Mouse (Mus musculus) CH12.LX (cell line): ENCODE results near the gene Tmem108. TPM values are rescaled to one million over a fixed set of nuclear protein-coding genes. Genes with fewer than 3 reads are reported as not detected.
A peak's percentile ranks its signal among the peaks of the same experiment; 100 is the strongest.

Source experiments
- DNase-seq: peaks from one replicate; pipeline ENCODE4 v3.0.0-alpha.2; 2013; ENCODE audit errors: extremely low read depth
- H3K27ac ChIP-seq: 2 replicates; pipeline ENCODE4 v1.5.1; 2012; ENCODE audit warnings: low read depth, mild to moderate bottlenecking, control low read depth, moderate library complexity; ENCODE audit not compliant: insufficient read depth
- H3K27me3 ChIP-seq: replicated peaks from 2 replicates; pipeline ENCODE3; 2012; ENCODE audit warnings: inconsistent platforms
- H3K36me3 ChIP-seq, 2 experiments: replicated peaks in 1 of 2; 2 replicates each; pipeline versions ENCODE3 to v1.6.1; 2012; ENCODE audit warnings: inconsistent platforms in 1 of 2, low read length in 1 of 2, mild to moderate bottlenecking in 1 of 2, mixed read lengths in 1 of 2, moderate library complexity in 1 of 2; ENCODE audit not compliant: control insufficient read depth in 1 of 2, insufficient read depth in 1 of 2
- H3K4me1 ChIP-seq, 2 experiments: 2 replicates each; pipeline ENCODE4 v1.6.1; 2012; ENCODE audit warnings: inconsistent platforms in 1 of 2, moderate library complexity in 1 of 2; ENCODE audit not compliant: insufficient read depth in 2 of 2, control insufficient read depth in 1 of 2
- H3K4me2 ChIP-seq: 2 replicates; pipeline ENCODE4 v1.6.1; 2012; ENCODE audit warnings: low read depth, mild to moderate bottlenecking, control low read depth; ENCODE audit not compliant: poor library complexity, insufficient read depth, severe bottlenecking
- H3K4me3 ChIP-seq, 3 experiments: fragments of 150-350 bp in 1 of 3; sonication (generic) in 1 of 3; replicated peaks in 1 of 3; 2 replicates each; pipeline versions ENCODE3 to v1.5.1; 2011 to 2012; ENCODE audit warnings: low read depth in 2 of 3, low read length in 2 of 3, mild to moderate bottlenecking in 2 of 3, moderate library complexity in 2 of 3, control low read depth in 1 of 3, improper control_type of control experiment in 1 of 3, inconsistent platforms in 1 of 3, mixed read lengths in 1 of 3; ENCODE audit not compliant: poor library complexity in 1 of 3
- H3K79me2 ChIP-seq: replicated peaks from 2 replicates; pipeline ENCODE4 v1.6.1; 2012; ENCODE audit warnings: mild to moderate bottlenecking, moderate library complexity; ENCODE audit not compliant: control insufficient read depth, poor library complexity, insufficient read depth, severe bottlenecking; ENCODE audit errors: extremely low read depth
- H3K9ac ChIP-seq: 2 replicates; pipeline ENCODE4 v1.6.1; 2012; ENCODE audit warnings: low read depth, mild to moderate bottlenecking, control low read depth, moderate library complexity; ENCODE audit not compliant: insufficient read depth
- H3K9me3 ChIP-seq: replicated peaks from 2 replicates; pipeline ENCODE3; 2012; ENCODE audit warnings: low read length, inconsistent platforms, mixed read lengths
- BHLHE40 ChIP-seq: IDR thresholded peaks from 2 replicates; pipeline ENCODE4 v1.6.1; 2011; ENCODE audit warnings: mild to moderate bottlenecking, low read depth, low read length, improper control_type of control experiment
- CHD2 ChIP-seq: IDR thresholded peaks from 2 replicates; pipeline ENCODE4 v1.6.1; 2011; ENCODE audit warnings: low read length, improper control_type of control experiment
- CTCF ChIP-seq, 2 experiments: IDR thresholded peaks in 1 of 2; conservative IDR thresholded peaks in 1 of 2; 2 replicates each; pipeline ENCODE4 v1.5.1; 2011 to 2012; ENCODE audit warnings: low read depth in 2 of 2, low read length in 2 of 2, improper control_type of control experiment in 1 of 2, inconsistent platforms in 1 of 2, mild to moderate bottlenecking in 1 of 2, moderate library complexity in 1 of 2
- E2F4 ChIP-seq: IDR thresholded peaks from 2 replicates; pipeline ENCODE4 v1.6.1; 2011; ENCODE audit warnings: low read depth, low read length, improper control_type of control experiment; ENCODE audit not compliant: insufficient replicate concordance
- EP300 ChIP-seq: IDR thresholded peaks from 2 replicates; pipeline ENCODE4 v1.6.1; 2011; ENCODE audit warnings: low read length, improper control_type of control experiment
- HCFC1 ChIP-seq: IDR thresholded peaks from 2 replicates; pipeline ENCODE4 v1.6.1; 2012; ENCODE audit warnings: low read depth, mild to moderate bottlenecking, inconsistent platforms, low read length, improper control_type of control experiment
- IRF4 ChIP-seq: IDR thresholded peaks from 2 replicates; pipeline ENCODE4 v1.6.1; 2014; ENCODE audit warnings: low read depth, mild to moderate bottlenecking, inconsistent platforms, low read length, improper control_type of control experiment
- JUN ChIP-seq: IDR thresholded peaks from 2 replicates; pipeline ENCODE4 v1.6.1; 2011; ENCODE audit warnings: low read depth, mild to moderate bottlenecking, low read length, improper control_type of control experiment, moderate library complexity; ENCODE audit not compliant: insufficient read depth
- KAT2A ChIP-seq: IDR thresholded peaks from 2 replicates; pipeline ENCODE4 v1.6.1; 2012; ENCODE audit warnings: low read length, improper control_type of control experiment, inconsistent platforms; ENCODE audit not compliant: insufficient replicate concordance
- MAFK ChIP-seq: IDR thresholded peaks from 2 replicates; pipeline ENCODE4 v1.6.1; 2011; ENCODE audit warnings: low read length, improper control_type of control experiment; ENCODE audit not compliant: insufficient replicate concordance
- MAX ChIP-seq: IDR thresholded peaks from 2 replicates; pipeline ENCODE4 v1.6.1; 2011; ENCODE audit warnings: low read length, improper control_type of control experiment
- MEF2A ChIP-seq: IDR thresholded peaks from 2 replicates; pipeline ENCODE4 v1.6.1; 2014; ENCODE audit warnings: low read depth, mild to moderate bottlenecking, inconsistent platforms, low read length, improper control_type of control experiment, borderline replicate concordance
- MXI1 ChIP-seq: IDR thresholded peaks from 2 replicates; pipeline ENCODE4 v1.6.1; 2011; ENCODE audit warnings: mild to moderate bottlenecking, low read depth, low read length, improper control_type of control experiment
- NELFE ChIP-seq: IDR thresholded peaks from 2 replicates; pipeline ENCODE4 v1.6.1; 2011; ENCODE audit warnings: low read depth, low read length, improper control_type of control experiment
- NRF1 ChIP-seq: IDR thresholded peaks from 2 replicates; pipeline ENCODE4 v1.6.1; 2014; ENCODE audit warnings: low read depth, mild to moderate bottlenecking, inconsistent platforms, low read length, improper control_type of control experiment, moderate library complexity
- PAX5 ChIP-seq: IDR thresholded peaks from 2 replicates; pipeline ENCODE4 v1.6.1; 2012; ENCODE audit warnings: low read length, inconsistent platforms, mixed read lengths
- POLR2A ChIP-seq: IDR thresholded peaks from 2 replicates; pipeline ENCODE4 v1.6.1; 2011; ENCODE audit warnings: low read depth, mild to moderate bottlenecking, improper control_type of control experiment, low read length
- POLR2AphosphoS2 ChIP-seq: IDR thresholded peaks from 2 replicates; pipeline ENCODE4 v1.6.1; 2011; ENCODE audit warnings: low read depth, low read length, improper control_type of control experiment
- RAD21 ChIP-seq: IDR thresholded peaks from 2 replicates; pipeline ENCODE4 v1.6.1; 2011; ENCODE audit warnings: low read depth, mild to moderate bottlenecking, low read length, improper control_type of control experiment, moderate library complexity
- RCOR1 ChIP-seq: conservative IDR thresholded peaks from 2 replicates; pipeline ENCODE4 v1.6.1; 2012; ENCODE audit warnings: low read depth, mild to moderate bottlenecking, inconsistent platforms, low read length, improper control_type of control experiment
- SIN3A ChIP-seq: IDR thresholded peaks from 2 replicates; pipeline ENCODE4 v1.6.1; 2012; ENCODE audit warnings: low read length, improper control_type of control experiment, inconsistent platforms
- TCF12 ChIP-seq: IDR thresholded peaks from 2 replicates; pipeline ENCODE4 v1.6.1; 2014; ENCODE audit warnings: low read depth, mild to moderate bottlenecking, inconsistent platforms, low read length, improper control_type of control experiment
- UBTF ChIP-seq: IDR thresholded peaks from 2 replicates; pipeline ENCODE4 v1.6.1; 2012; ENCODE audit warnings: low read depth, mild to moderate bottlenecking, inconsistent platforms, low read length, improper control_type of control experiment, moderate library complexity
- USF1 ChIP-seq: IDR thresholded peaks from 2 replicates; pipeline ENCODE4 v1.6.1; 2014; ENCODE audit warnings: low read depth, mild to moderate bottlenecking, inconsistent platforms, low read length, improper control_type of control experiment
- USF2 ChIP-seq: conservative IDR thresholded peaks from 2 replicates; pipeline ENCODE4 v1.6.1; 2011; ENCODE audit warnings: low read depth, low read length, improper control_type of control experiment
- ZC3H11A ChIP-seq: IDR thresholded peaks from 2 replicates; pipeline ENCODE4 v1.6.1; 2012; ENCODE audit warnings: low read depth, mild to moderate bottlenecking, inconsistent platforms, low read length, improper control_type of control experiment
- ZKSCAN1 ChIP-seq: IDR thresholded peaks from 2 replicates; pipeline ENCODE4 v1.6.1; 2012; ENCODE audit warnings: low read depth, inconsistent platforms, low read length, improper control_type of control experiment, borderline replicate concordance
- ZNF384 ChIP-seq: IDR thresholded peaks from 2 replicates; pipeline ENCODE4 v1.6.1; 2012; ENCODE audit warnings: low read depth, low read length, improper control_type of control experiment, inconsistent platforms
- dilution Hi-C: fragments of 300-500 bp; cut with MboI; formaldehyde crosslinking; loops from 2 replicates; pipeline ENCODE4 v1.14.3; 2020; ENCODE audit warnings: low sequenced_read_pairs; ENCODE audit not compliant: extremely low pct_unique_long_range_greater_than_20kb, extremely low pct_ligation_motif_present
- in situ Hi-C: fragments of 300-500 bp; cut with MboI; formaldehyde crosslinking; loops from 3 replicates; pipeline ENCODE4 v1.14.3; 2019; ENCODE audit warnings: low sequenced_read_pairs, low pct_ligation_motif_present, low pct_unique_long_range_greater_than_20kb, mixed read lengths
- polyA plus RNA-seq: library from polyadenylated mRNA; unstranded; fragments of >175 nt; gene quantifications from 2 replicates; pipeline ENCODE4 v1.2.1, GENCODE M21; 2012; ENCODE audit warnings: low read depth; ENCODE audit not compliant: insufficient read length
- total RNA-seq, 2 experiments: library from RNA; depleted of rRNA; stranded (reverse); fragments of 300-350 nt in 1 of 2; fragments of >200 nt in 1 of 2; gene quantifications; 2 replicates each; pipeline ENCODE4 v1.2.3; 2012 to 2014

Tmem108 gene
- total and polyA plus RNA-seq, 3 experiments: 0.04 to 0.13 (median 0.07) TPM

DNA sequence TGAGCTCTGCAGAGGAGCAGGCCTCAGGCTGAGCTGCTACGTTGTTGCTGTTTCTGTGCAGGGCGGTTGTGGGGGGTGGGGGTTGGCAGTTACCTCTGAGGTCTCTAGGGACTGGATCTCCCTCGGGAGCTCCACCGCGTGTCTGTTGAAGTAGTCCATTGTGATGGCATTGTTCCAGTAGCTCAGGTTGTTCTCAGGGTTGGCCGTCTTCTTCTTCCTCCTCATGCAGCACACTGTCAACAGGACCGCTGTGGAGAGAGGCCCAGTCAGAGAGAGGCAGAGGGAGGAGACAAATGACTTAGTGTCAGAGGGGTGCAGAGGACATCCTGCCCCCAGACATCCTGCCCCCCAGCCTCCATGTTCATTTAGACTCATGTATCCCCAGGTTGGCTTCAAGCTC lies 272.5 kb downstream of the Tmem108 start (continued):
- no peak for TF ChIP-seq HCFC1
- TF ChIP-seq CTCF (conservative IDR thresholded peaks at IDR 0.05 in 1 of 2, IDR thresholded peaks at IDR 0.05 in 1 of 2; ENCODE audit: low read depth in 2 of 2, low read length in 2 of 2): no peak
- peak; percentile 66 for TF ChIP-seq CHD2
- TF ChIP-seq E2F4: no peak
- TF ChIP-seq BHLHE40: no peak
- no peak for TF ChIP-seq MXI1

DNA sequence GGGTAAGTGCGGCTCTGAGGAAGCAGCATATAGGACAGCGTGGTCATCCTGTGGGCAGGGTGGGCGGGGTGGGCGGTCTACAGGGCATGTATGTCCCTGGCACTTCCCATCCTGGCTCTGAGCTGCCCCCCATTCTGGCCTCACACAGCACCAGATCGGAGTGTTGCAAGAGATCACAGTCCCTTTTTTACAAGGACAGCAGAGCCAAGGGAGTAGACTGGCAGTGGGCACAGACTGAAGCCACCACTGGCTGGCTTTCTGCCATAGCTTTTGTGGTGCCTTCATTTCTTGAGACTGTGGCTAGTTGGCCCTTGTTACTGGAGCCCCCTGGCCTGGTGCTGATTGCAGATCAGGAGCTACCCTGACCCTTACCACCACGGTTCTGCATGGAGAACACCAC lies 275.4 kb downstream of the Tmem108 start:
- H3K9me3 ChIP-seq: no peaks in the 10 kb centered on the region
- peaks cover 17 to 29% of the 10 kb centered on the region in 2 experiments for H3K4me1 ChIP-seq

DNA sequence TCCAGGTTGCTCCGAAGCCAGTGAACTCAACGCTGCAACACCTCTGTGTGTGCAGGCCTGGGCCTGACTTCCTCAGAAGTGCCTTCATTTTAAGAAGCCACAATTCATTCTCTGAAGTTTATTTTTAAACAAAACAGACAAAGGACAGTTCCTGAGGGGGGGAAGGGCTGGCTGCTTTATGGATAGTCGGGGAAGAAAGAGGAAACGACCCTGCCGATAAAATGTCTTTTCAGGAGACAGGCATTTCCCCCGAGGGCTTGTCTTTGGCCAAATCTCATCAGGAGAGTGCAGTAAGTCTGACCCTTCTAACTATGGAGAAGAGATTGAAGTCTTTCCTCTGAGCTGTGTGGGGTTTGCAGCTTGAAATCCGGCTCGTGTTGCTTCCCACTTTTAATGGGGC lies 276.0 kb downstream of the Tmem108 start:
- Histone ChIP-seq H3K36me3 (no peaks in the 10 kb centered on the region), H3K4me1 (peaks cover 17 to 29% of the 10 kb centered on the region in 2 experiments), H3K27ac (no peak overlapping the region), H3K9ac (no peak overlapping the region), H3K9me3 (no peaks in the 10 kb centered on the region), H3K4me2 (no peak overlapping the region), H3K79me2 (no peaks in the 10 kb centered on the region), H3K4me3 (no peak overlapping the region), H3K27me3 (peaks cover 18% of the 10 kb centered on the region)
- in situ Hi-C loops: loop anchor here (5.0 to 25.0 kb wide), 2 partner anchors 117 to 527 kb away; partner anchors contain the start of gene Nphp3
- TF ChIP-seq MEF2A (no peak), MAFK (no peak), UBTF (no peak), IRF4 (no peak), EP300 (no peak), ZKSCAN1 (no peak), E2F4 (no peak), MAX (no peak), RCOR1 (no peak), PAX5 (no peak), NRF1 (no peak), JUN (no peak), CHD2 (no peak), POLR2A (no peak), ZC3H11A (no peak), NELFE (no peak), RAD21 (no peak), USF2 (no peak), TCF12 (no peak)
- DNase-seq: no peak
- dilution Hi-C loops: no loop called here

More for the DNA sequence above, 275.4 kb downstream of the Tmem108 start:
- Histone ChIP-seq H3K9ac (no peak overlapping the region), H3K4me2 (no peak overlapping the region), H3K27me3 (peaks cover 21% of the 10 kb centered on the region), H3K4me3 (no peak overlapping the region), H3K79me2 (no peaks in the 10 kb centered on the region), H3K36me3 (no peaks in the 10 kb centered on the region), H3K27ac (no peak overlapping the region)
- in situ Hi-C loops: loop anchor here (5.0 to 25.0 kb wide), 2 partner anchors 116 to 526 kb away; partner anchors contain the start of gene Nphp3
- DNase-seq: no peak
- TF ChIP-seq ZNF384 (no peak), NELFE (no peak), RAD21 (no peak), USF1 (no peak), POLR2AphosphoS2 (no peak), SIN3A (no peak), CHD2 (no peak), KAT2A (no peak), BHLHE40 (no peak), PAX5 (no peak)
- dilution Hi-C loops: no loop called here
